Mouse (Mus musculus) gastrocnemius, postnatal 14 days (tissue): ENCODE data around the gene March2. TPM values are rescaled to one million over a fixed set of nuclear protein-coding genes. Genes with fewer than 3 reads are reported as not detected.
A peak's percentile ranks its signal among the peaks of the same experiment; 100 is the strongest.
"Not testable (repeated sequence)": the region's sequence is repeated elsewhere in the genome, so short reads cannot be mapped to it uniquely, and the experiment has no call there.

ENCODE experiments used
- DNase-seq: peaks from one replicate; pipeline ENCODE4 v3.0.0; 2021; ENCODE audit warnings: mixed read lengths
- intact Hi-C: fragments of 180-260 bp; cut with DNase I; formaldehyde crosslinking; loops from one replicate; pipeline ENCODE4 v1.15.1; 2025; ENCODE audit warnings: low total_unique reads
- long read RNA-seq, 2 experiments: library from polyadenylated mRNA; stranded (forward); transcript quantifications; one replicate each; pipeline ENCODE4 v2.0.0; 2021
- total RNA-seq, 2 experiments: library from RNA; stranded (reverse); gene quantifications; 2 replicates each; pipeline ENCODE4 v1.2.3; 2021

Gene March2
- 10 to 100 TPM; 76.0 to 78.6 TPM for total RNA-seq
- long read RNA-seq, experiment 1, transcript March2-203 (5 exons, 1,398 nt): major isoform, 90 of 131 reads
- long read RNA-seq, experiment 1, transcript March2-205 (5 exons, 1,418 nt): minor isoform, 14 of 131 reads
- long read RNA-seq, experiment 1, partial matches to known transcripts: 4 of 131 reads
- long read RNA-seq, experiment 1, other reads (novel, unspliced or antisense): 21 of 131 reads
- long read RNA-seq, experiment 2, transcript March2-203 (5 exons, 1,398 nt): major isoform, 118 of 168 reads
- long read RNA-seq, experiment 2, transcript March2-205 (5 exons, 1,418 nt): minor isoform, 13 of 168 reads
- long read RNA-seq, experiment 2, partial matches to known transcripts: 6 of 168 reads
- long read RNA-seq, experiment 2, other reads (novel, unspliced or antisense): 30 of 168 reads

- DNase-seq: peak; percentile 97
- intact Hi-C loops: no loop called here
These were observed at the start of gene March2 for GRCm38 (mm10) chr17:33718384-33718881. Gene March2 (minus strand): TSS chr17:33718670.

GRCm38 (mm10) chr17:33766389-33766788 is 47.9 kb upstream of the March2 start:
- intact Hi-C loops: no loop called here
- DNase-seq: no peak

GRCm38 (mm10) chr17:33760255-33761165 is 42.0 kb upstream of the March2 start, which contains the start of gene Rab11b:
Gene Rab11b (minus strand): TSS chr17:33760530.
- intact Hi-C loops: no loop called here

GRCm38 (mm10) chr17:33759767-33760254 is 41.3 kb upstream of the March2 start:
- intact Hi-C loops: no loop called here
- DNase-seq: peak; percentile 97

More at GRCm38 (mm10) chr17:33760255-33761165, 42.0 kb upstream of the March2 start, which contains the start of gene Rab11b:
- peak; percentile 99 for DNase-seq

GRCm38 (mm10) chr17:33757231-33757630 is 38.8 kb upstream of the March2 start:
- DNase-seq: peak; percentile 67
- intact Hi-C loops: no loop called here

GRCm38 (mm10) chr17:33756108-33756790 is 37.8 kb upstream of the March2 start:
- intact Hi-C loops: no loop called here
- no peak for DNase-seq

GRCm38 (mm10) chr17:33755418-33756107 is 37.1 kb upstream of the March2 start:
- intact Hi-C loops: no loop called here

GRCm38 (mm10) chr17:33754656-33755055 is 36.2 kb upstream of the March2 start:
- intact Hi-C loops: no loop called here
- DNase-seq: no peak

More at GRCm38 (mm10) chr17:33755418-33756107, 37.1 kb upstream of the March2 start:
- no peak for DNase-seq

- no peak for DNase-seq
- intact Hi-C loops: no loop called here
These were observed 33.8 kb upstream of the March2 start for GRCm38 (mm10) chr17:33752297-33752696.

GRCm38 (mm10) chr17:33751181-33751580 is 32.7 kb upstream of the March2 start:
- intact Hi-C loops: no loop called here
- DNase-seq: no peak

GRCm38 (mm10) chr17:33749451-33749850 is 31.0 kb upstream of the March2 start:
- intact Hi-C loops: loop anchor here (5.0 kb wide), 1 partner anchor 53 kb away; no protein-coding TSS in a partner anchor
- no peak for DNase-seq

GRCm38 (mm10) chr17:33746011-33746410 is 27.5 kb upstream of the March2 start:
- intact Hi-C loops: loop anchor here (5.0 kb wide), 1 partner anchor 56 kb away; no protein-coding TSS in a partner anchor
- DNase-seq: peak; percentile 22

GRCm38 (mm10) chr17:33744686-33745384 is 26.4 kb upstream of the March2 start:
- intact Hi-C loops: loop anchor here (5.0 kb wide), 1 partner anchor 57 kb away; no protein-coding TSS in a partner anchor

GRCm38 (mm10) chr17:33742420-33742819 is 23.9 kb upstream of the March2 start:
- DNase-seq: no peak
- intact Hi-C loops: no loop called here

More at GRCm38 (mm10) chr17:33744686-33745384, 26.4 kb upstream of the March2 start:
- no peak for DNase-seq

- DNase-seq, intact Hi-C loops: not testable (repeated sequence)
These were observed 15.1 kb upstream of the March2 start for GRCm38 (mm10) chr17:33733526-33733925.

GRCm38 (mm10) chr17:33732556-33733083 is 14.2 kb upstream of the March2 start:
- DNase-seq: not testable (repeated sequence)

GRCm38 (mm10) chr17:33729215-33729614 is 10.7 kb upstream of the March2 start:
- DNase-seq: no peak
- intact Hi-C loops: no loop called here

More at GRCm38 (mm10) chr17:33732556-33733083, 14.2 kb upstream of the March2 start:
- intact Hi-C loops: not testable (repeated sequence)
